Mouse (Mus musculus) bone marrow macrophage, adult 2 months (primary cell): ENCODE measurements around the gene Zg16.

Experiments
- CTCF ChIP-seq: IDR thresholded peaks from 2 replicates; pipeline ENCODE4 v1.5.1; 2012; ENCODE audit warnings: low read depth, mild to moderate bottlenecking, low read length, moderate library complexity
- POLR2A ChIP-seq: IDR thresholded peaks from 2 replicates; pipeline ENCODE4 v1.6.1; 2012; ENCODE audit warnings: mild to moderate bottlenecking, low read depth, low read length, borderline replicate concordance

DNA sequence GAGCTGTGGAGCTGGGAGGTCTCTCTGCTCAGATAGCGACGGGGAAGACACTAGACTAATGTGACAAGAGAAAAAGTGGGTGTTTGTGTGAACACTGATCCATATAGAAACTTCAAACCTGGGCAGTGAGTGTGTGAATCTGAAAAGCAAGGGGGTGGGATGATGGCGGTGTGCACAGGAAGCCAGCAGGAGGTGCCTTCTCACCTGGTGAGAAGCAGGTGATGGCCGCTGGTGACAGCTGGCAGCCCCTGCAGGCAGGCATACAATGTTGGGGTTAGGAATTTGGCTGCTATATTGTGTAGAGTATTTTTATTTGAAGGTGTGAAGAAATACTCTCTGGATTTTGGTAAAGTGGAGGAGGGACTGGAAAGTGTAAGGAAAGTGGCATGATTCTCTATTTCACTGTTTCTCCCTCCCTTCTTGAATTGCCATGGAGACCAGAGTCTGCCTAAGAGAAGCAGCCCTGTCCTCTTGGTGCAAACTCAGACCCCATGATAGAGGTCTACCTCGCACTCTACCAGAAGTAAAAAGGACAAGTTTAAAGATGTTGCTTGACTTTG, 32.0 kb downstream of the Zg16 start:
- TF ChIP-seq POLR2A (no peak), CTCF (no peak)
